Mouse (Mus musculus) kidney, embryonic 15.5 days (tissue): ENCODE data around the gene Gm20696. TPM values are rescaled to one million over a fixed set of nuclear protein-coding genes. Genes with fewer than 3 reads are reported as not detected.
A peak's percentile ranks its signal among the peaks of the same experiment; 100 is the strongest.

Experiments
- ATAC-seq: fragments of 200-750 bp; cut with Nextera tagmentation; replicated peaks from 2 replicates; pipeline ENCODE4 v1.8.0; 2017; ENCODE audit warnings: moderate TSS enrichment; ENCODE audit not compliant: low FRiP score
- H3K27ac ChIP-seq: fragments of 300-500 bp; sonication (generic); 2 replicates; pipeline ENCODE4 v1.5.1; 2015; ENCODE audit warnings: mild to moderate bottlenecking, inconsistent platforms
- H3K27me3 ChIP-seq: fragments of 300-500 bp; sonication (generic); 2 replicates; pipeline ENCODE4 v1.6.1; 2015; ENCODE audit warnings: inconsistent platforms
- H3K36me3 ChIP-seq: fragments of 300-500 bp; sonication (generic); 2 replicates; pipeline ENCODE4 v1.6.1; 2015; ENCODE audit warnings: inconsistent platforms
- H3K4me1 ChIP-seq: fragments of 300-500 bp; sonication (generic); 2 replicates; pipeline ENCODE4 v1.6.1; 2015; ENCODE audit warnings: inconsistent platforms
- H3K4me2 ChIP-seq: fragments of 300-500 bp; sonication (generic); 2 replicates; pipeline ENCODE4 v1.6.1; 2015; ENCODE audit warnings: moderate library complexity, mild to moderate bottlenecking, inconsistent platforms
- H3K4me3 ChIP-seq: fragments of 300-500 bp; sonication (generic); replicated peaks from 2 replicates; pipeline ENCODE4 v1.5.1; 2015; ENCODE audit warnings: mild to moderate bottlenecking, inconsistent platforms
- H3K9ac ChIP-seq: fragments of 300-500 bp; sonication (generic); 2 replicates; pipeline ENCODE4 v1.6.1; 2015; ENCODE audit warnings: mild to moderate bottlenecking, inconsistent platforms
- H3K9me3 ChIP-seq: fragments of 300-500 bp; sonication (generic); replicated peaks from 2 replicates; pipeline ENCODE4 v1.6.1; 2016; ENCODE audit warnings: inconsistent platforms
- WGBS: fragments of 180-500 bp; shearing (Covaris S2); methylation state at CpG from one replicate; pipeline ENCODE4 v1.1.7; 2015; ENCODE audit warnings: mixed read lengths; 5-methylcytosine and 5-hydroxymethylcytosine counted together
- polyA plus RNA-seq: library from polyadenylated mRNA; unstranded; fragments of >200 nt; fragmentation: Nextera tagmentation; extraction: Ambion mirVana; gene quantifications from 2 replicates; pipeline ENCODE4 v1.2.1, GENCODE M21; 2015

Gene Gm20696
- polyA plus RNA-seq, 1 experiment from 2014 or later: 4.0 TPM

GRCm38 (mm10) chr6:99541105-99541504 is 125.5 kb downstream of the Gm20696 start:
- 33% methylated on average over 3 of the region's 3 CpGs for WGBS
- Histone ChIP-seq H3K9me3 (no peaks in the 10 kb centered on the region), H3K27ac (no peak overlapping the region)

GRCm38 (mm10) chr6:99540653-99541052 is 125.9 kb downstream of the Gm20696 start:
- ATAC-seq: no peak
- H3K27ac ChIP-seq: no peak overlapping the region
- H3K4me1 ChIP-seq: no peaks in the 10 kb centered on the region
- no peak overlapping the region for H3K4me3 ChIP-seq
- WGBS: 67% methylated on average over 6 of the region's 6 CpGs
- no peak overlapping the region for H3K4me2 ChIP-seq
- H3K9me3 ChIP-seq: no peaks in the 10 kb centered on the region
- no peaks in the 10 kb centered on the region for H3K36me3 ChIP-seq
- H3K27me3 ChIP-seq: no peaks in the 10 kb centered on the region
- no peak overlapping the region for H3K9ac ChIP-seq

More at GRCm38 (mm10) chr6:99541105-99541504, 125.5 kb downstream of the Gm20696 start:
- H3K4me2 ChIP-seq: no peak overlapping the region
- no peaks in the 10 kb centered on the region for H3K27me3 ChIP-seq
- no peak overlapping the region for H3K4me3 ChIP-seq
- no peaks in the 10 kb centered on the region for H3K4me1 ChIP-seq
- ATAC-seq: no peak
- H3K36me3 ChIP-seq: no peaks in the 10 kb centered on the region
- H3K9ac ChIP-seq: no peak overlapping the region

- H3K27me3 ChIP-seq: no peaks in the 10 kb centered on the region
- H3K4me2 ChIP-seq: no peak overlapping the region
- no peaks in the 10 kb centered on the region for H3K9me3 ChIP-seq
- no peaks in the 10 kb centered on the region for H3K36me3 ChIP-seq
- no peak overlapping the region for H3K9ac ChIP-seq
- H3K27ac ChIP-seq: no peak overlapping the region
- H3K4me1 ChIP-seq: no peaks in the 10 kb centered on the region
- no peak for ATAC-seq
- 86% methylated on average over 5 of the region's 5 CpGs for WGBS
- no peak overlapping the region for H3K4me3 ChIP-seq
These were observed 126.5 kb downstream of the Gm20696 start for GRCm38 (mm10) chr6:99540146-99540545.

- no peak for ATAC-seq
- whole genome bisulfite sequencing: 81% methylated on average over 17 of the region's 17 CpGs
- H3K27ac ChIP-seq: no peak overlapping the region
These were observed 128.2 kb downstream of the Gm20696 start for GRCm38 (mm10) chr6:99538194-99538941.

GRCm38 (mm10) chr6:99534211-99534745 is 132.3 kb downstream of the Gm20696 start:
- no peak for ATAC-seq
- H3K27me3 ChIP-seq: no peaks in the 10 kb centered on the region
- H3K9ac ChIP-seq: no peak overlapping the region
- WGBS: 65% methylated on average over 5 of the region's 5 CpGs
- no peak overlapping the region for H3K4me3 ChIP-seq
- H3K36me3 ChIP-seq: no peaks in the 10 kb centered on the region
- no peak overlapping the region for H3K27ac ChIP-seq
- H3K4me2 ChIP-seq: no peak overlapping the region
- no peaks in the 10 kb centered on the region; the same call in 1 of the 2 replicates for H3K4me1 ChIP-seq
- H3K9me3 ChIP-seq: no peaks in the 10 kb centered on the region

More at GRCm38 (mm10) chr6:99538194-99538941, 128.2 kb downstream of the Gm20696 start:
- H3K36me3 ChIP-seq: no peaks in the 10 kb centered on the region
- H3K4me3 ChIP-seq: no peak overlapping the region
- H3K9ac ChIP-seq: no peak overlapping the region
- H3K9me3 ChIP-seq: no peaks in the 10 kb centered on the region
- H3K27me3 ChIP-seq: no peaks in the 10 kb centered on the region
- no peaks in the 10 kb centered on the region for H3K4me1 ChIP-seq
- H3K4me2 ChIP-seq: no peak overlapping the region

- H3K9me3 ChIP-seq: 0 out of 2 replicates have a peak, but pooled peaks cover under 1% of the 10 kb centered on the region
- no peaks in the 10 kb centered on the region; the same call in 1 of the 2 replicates for H3K4me1 ChIP-seq
- peaks cover 3% of the 10 kb centered on the region; the same call in 1 of the 2 replicates for H3K36me3 ChIP-seq
- H3K27me3 ChIP-seq: no peaks in the 10 kb centered on the region
- no peak overlapping the region for H3K4me2 ChIP-seq
- whole genome bisulfite sequencing: 84% methylated on average over 4 of the region's 4 CpGs
- H3K4me3 ChIP-seq: no peak overlapping the region
- ATAC-seq: no peak
- no peak overlapping the region for H3K9ac ChIP-seq
- no peak overlapping the region for H3K27ac ChIP-seq
These were observed 134.1 kb downstream of the Gm20696 start for GRCm38 (mm10) chr6:99532458-99532857.

GRCm38 (mm10) chr6:99528972-99529371 is 137.6 kb downstream of the Gm20696 start:
- Histone ChIP-seq H3K4me3 (no peak overlapping the region), H3K27me3 (no peaks in the 10 kb centered on the region), H3K4me1 (peaks cover 5% of the 10 kb centered on the region), H3K9me3 (peaks cover 5% of the 10 kb centered on the region; the same call in 1 of the 2 replicates), H3K27ac (no peak overlapping the region), H3K9ac (no peak overlapping the region), H3K4me2 (no peak overlapping the region), H3K36me3 (peaks cover 17% of the 10 kb centered on the region)
- 77% methylated on average over 2 of the region's 2 CpGs for WGBS
- no peak for ATAC-seq

GRCm38 (mm10) chr6:99527457-99528105 is 139.0 kb downstream of the Gm20696 start:
- H3K4me1 ChIP-seq: peaks cover 10% of the 10 kb centered on the region
- WGBS: 86% methylated on average over 6 of the region's 6 CpGs

GRCm38 (mm10) chr6:99525351-99525750 is 141.2 kb downstream of the Gm20696 start:
- no peak overlapping the region for H3K4me2 ChIP-seq
- no peak for ATAC-seq
- no peak overlapping the region for H3K9ac ChIP-seq
- H3K27me3 ChIP-seq: no peaks in the 10 kb centered on the region
- no peak overlapping the region for H3K27ac ChIP-seq
- 48% methylated on average over 8 of the region's 8 CpGs for WGBS
- H3K9me3 ChIP-seq: peaks cover 5% of the 10 kb centered on the region; the same call in 1 of the 2 replicates
- H3K4me1 ChIP-seq: peaks cover 10% of the 10 kb centered on the region
- no peak overlapping the region for H3K4me3 ChIP-seq
- peaks cover 17% of the 10 kb centered on the region for H3K36me3 ChIP-seq

More at GRCm38 (mm10) chr6:99527457-99528105, 139.0 kb downstream of the Gm20696 start:
- Histone ChIP-seq H3K4me3 (no peak overlapping the region), H3K4me2 (no peak overlapping the region), H3K27ac (no peak overlapping the region), H3K36me3 (peaks cover 17% of the 10 kb centered on the region), H3K27me3 (no peaks in the 10 kb centered on the region), H3K9me3 (peaks cover 5% of the 10 kb centered on the region; the same call in 1 of the 2 replicates), H3K9ac (no peak overlapping the region)
- ATAC-seq: no peak

- Histone ChIP-seq H3K36me3 (peaks cover 17% of the 10 kb centered on the region), H3K9me3 (peaks cover 5% of the 10 kb centered on the region; the same call in 1 of the 2 replicates), H3K4me1 (peaks cover 14% of the 10 kb centered on the region), H3K4me3 (peak overlapping the region; percentile 77), H3K27me3 (no peaks in the 10 kb centered on the region), H3K9ac (peak overlapping the region; percentile 90), H3K4me2 (peak overlapping the region; percentile 88), H3K27ac (peak overlapping the region; percentile 100)
- WGBS: 21% methylated on average over 10 of the region's 10 CpGs
- no peak for ATAC-seq
These were observed 142.8 kb downstream of the Gm20696 start for GRCm38 (mm10) chr6:99523679-99524370.

- peak overlapping the region; percentile 100 for H3K27ac ChIP-seq
- H3K9me3 ChIP-seq: peaks cover 5% of the 10 kb centered on the region; the same call in 1 of the 2 replicates
- ATAC-seq: peak; percentile 73
- peaks cover 14% of the 10 kb centered on the region for H3K4me1 ChIP-seq
- H3K36me3 ChIP-seq: peaks cover 17% of the 10 kb centered on the region
- peak overlapping the region; percentile 90 for H3K9ac ChIP-seq
- peak overlapping the region; percentile 77 for H3K4me3 ChIP-seq
- under 1% methylated on average over 22 of the region's 22 CpGs for WGBS
- peak overlapping the region; percentile 88 for H3K4me2 ChIP-seq
- no peaks in the 10 kb centered on the region for H3K27me3 ChIP-seq
These were observed 143.4 kb downstream of the Gm20696 start for GRCm38 (mm10) chr6:99523109-99523632.
